Mouse (Mus musculus) intestine, postnatal 0 days (tissue): ENCODE results near the gene Sv2c. TPM values are rescaled to one million over a fixed set of nuclear protein-coding genes. Genes with fewer than 3 reads are reported as not detected.

ENCODE experiments used
- ATAC-seq: fragments of 200-750 bp; cut with Nextera tagmentation; 2 replicates; pipeline ENCODE4 v1.8.0; 2017; ENCODE audit warnings: mild to moderate bottlenecking, moderate TSS enrichment, moderate library complexity
- H3K27ac ChIP-seq: fragments of 300-500 bp; sonication (generic); 2 replicates; pipeline ENCODE4 v1.5.1; 2014; ENCODE audit warnings: mild to moderate bottlenecking, low read depth, low read length, moderate library complexity
- H3K27me3 ChIP-seq: fragments of 300-500 bp; sonication (generic); replicated peaks from 2 replicates; pipeline ENCODE4 v1.6.1; 2014; ENCODE audit warnings: low read length, mixed read lengths; ENCODE audit not compliant: control insufficient read depth, insufficient read depth
- H3K36me3 ChIP-seq: fragments of 300-500 bp; sonication (generic); 2 replicates; pipeline ENCODE4 v1.6.1; 2014; ENCODE audit warnings: mild to moderate bottlenecking, moderate library complexity; ENCODE audit not compliant: control insufficient read depth, insufficient read depth
- H3K4me1 ChIP-seq: fragments of 300-500 bp; sonication (generic); replicated peaks from 2 replicates; pipeline ENCODE4 v1.6.1; 2014; ENCODE audit warnings: antibody characterized with exemption, low read length, mixed read lengths; ENCODE audit not compliant: control insufficient read depth, insufficient read depth
- H3K4me2 ChIP-seq: fragments of 300-500 bp; sonication (generic); replicated peaks from 2 replicates; pipeline ENCODE4 v1.6.1; 2014; ENCODE audit warnings: low read depth, mild to moderate bottlenecking, moderate library complexity
- H3K4me3 ChIP-seq: fragments of 300-500 bp; sonication (generic); 2 replicates; pipeline ENCODE4 v1.5.1; 2014; ENCODE audit warnings: low read depth, low read length
- H3K9ac ChIP-seq: fragments of 300-500 bp; sonication (generic); 2 replicates; pipeline ENCODE4 v1.6.1; 2014; ENCODE audit warnings: mild to moderate bottlenecking, low read depth, low read length
- H3K9me3 ChIP-seq: fragments of 300-500 bp; sonication (generic); 2 replicates; pipeline ENCODE4 v1.6.1; 2016; ENCODE audit warnings: mixed run types; ENCODE audit not compliant: control insufficient read depth
- CTCF ChIP-seq: sonication (generic); IDR thresholded peaks from 2 replicates; pipeline ENCODE4 v1.5.1; 2016; ENCODE audit warnings: low read depth, mild to moderate bottlenecking, control low read depth, antibody characterized with exemption, moderate library complexity
- WGBS: fragments of 180-500 bp; shearing (Covaris S2); extraction: QIAGEN DNeasy Blood & Tissue Kit; methylation state at CpG from one replicate; pipeline ENCODE4 v1.1.7; 2014; 5-methylcytosine and 5-hydroxymethylcytosine counted together
- polyA plus RNA-seq: library from polyadenylated mRNA; unstranded; fragments of >200 nt; fragmentation: Nextera tagmentation; extraction: Ambion mirVana; gene quantifications from 2 replicates; pipeline ENCODE4 v1.2.1, GENCODE M21; 2015

Sv2c gene
- polyA plus RNA-seq, 1 experiment from 2014 or later: 1.3 TPM

- ATAC-seq: no peak
- Histone ChIP-seq H3K4me1 (no peaks in the 10 kb centered on the region), H3K36me3 (no peaks in the 10 kb centered on the region), H3K9me3 (no peaks in the 10 kb centered on the region), H3K27ac (no peak overlapping the region), H3K27me3 (peaks cover 27% of the 10 kb centered on the region), H3K4me3 (no peak overlapping the region), H3K4me2 (no peak overlapping the region), H3K9ac (no peak overlapping the region)
- WGBS: 69% methylated on average over 6 of the region's 6 CpGs
- no peak for TF ChIP-seq CTCF
These were observed 5.7 kb downstream of the Sv2c start for GRCm38 (mm10) chr13:96126669-96127068.

DNA sequence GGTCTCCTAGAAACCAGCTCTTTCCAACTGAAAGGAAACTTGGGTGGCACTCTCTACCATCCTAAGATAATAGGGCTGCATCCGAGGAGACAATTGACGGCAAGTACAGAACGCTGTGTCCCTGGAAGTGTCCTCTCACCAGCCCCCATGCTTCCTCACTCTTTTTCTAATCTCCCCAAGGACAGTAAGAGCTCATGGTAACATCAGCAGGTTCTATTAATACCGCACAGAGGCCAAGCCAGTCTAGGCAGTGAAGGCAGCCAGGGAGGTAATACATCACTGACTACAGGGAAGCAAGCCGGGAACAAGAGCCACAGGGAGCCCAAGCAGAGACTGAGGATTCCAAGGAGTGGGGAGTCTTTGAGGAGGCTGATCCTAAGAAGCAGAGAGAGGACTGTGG lies 7.4 kb downstream of the Sv2c start:
- ATAC-seq: no peak
- Histone ChIP-seq H3K4me3 (no peak overlapping the region), H3K4me2 (no peak overlapping the region), H3K4me1 (no peaks in the 10 kb centered on the region), H3K36me3 (no peaks in the 10 kb centered on the region), H3K27me3 (peaks cover 10% of the 10 kb centered on the region), H3K9me3 (no peaks in the 10 kb centered on the region), H3K27ac (no peak overlapping the region), H3K9ac (no peak overlapping the region)
- 68% methylated on average over 5 of the region's 5 CpGs for WGBS
- no peak for TF ChIP-seq CTCF

- TF ChIP-seq CTCF: no peak
- Histone ChIP-seq H3K4me3 (no peak overlapping the region), H3K27ac (no peak overlapping the region), H3K36me3 (no peaks in the 10 kb centered on the region), H3K27me3 (no peaks in the 10 kb centered on the region), H3K4me2 (no peak overlapping the region), H3K4me1 (no peaks in the 10 kb centered on the region), H3K9me3 (no peaks in the 10 kb centered on the region), H3K9ac (no peak overlapping the region)
- ATAC-seq: no peak
- 81% methylated on average over 2 of the region's 2 CpGs for WGBS
These were observed 19.7 kb downstream of the Sv2c start for GRCm38 (mm10) chr13:96112711-96113110.

DNA sequence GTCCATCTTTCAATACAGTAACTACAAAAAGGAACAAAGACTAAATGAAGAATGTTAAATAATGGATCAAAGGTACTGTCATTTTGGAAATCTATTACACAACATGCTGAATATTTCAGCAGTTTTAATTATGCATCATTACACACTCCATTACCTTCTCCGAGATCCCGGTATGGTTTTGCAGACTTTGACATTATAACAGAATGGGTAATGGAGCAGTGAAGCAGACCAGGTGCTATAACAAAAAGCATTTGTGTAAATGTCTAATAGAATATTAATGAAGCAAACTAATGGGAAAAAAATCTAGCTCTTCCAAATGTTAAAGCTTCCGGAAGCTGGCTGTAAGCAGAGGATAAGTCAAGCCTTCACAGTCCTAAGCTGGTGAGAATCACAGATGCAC lies 21.6 kb downstream of the Sv2c start:
- 89% methylated on average over 3 of the region's 3 CpGs for WGBS

DNA sequence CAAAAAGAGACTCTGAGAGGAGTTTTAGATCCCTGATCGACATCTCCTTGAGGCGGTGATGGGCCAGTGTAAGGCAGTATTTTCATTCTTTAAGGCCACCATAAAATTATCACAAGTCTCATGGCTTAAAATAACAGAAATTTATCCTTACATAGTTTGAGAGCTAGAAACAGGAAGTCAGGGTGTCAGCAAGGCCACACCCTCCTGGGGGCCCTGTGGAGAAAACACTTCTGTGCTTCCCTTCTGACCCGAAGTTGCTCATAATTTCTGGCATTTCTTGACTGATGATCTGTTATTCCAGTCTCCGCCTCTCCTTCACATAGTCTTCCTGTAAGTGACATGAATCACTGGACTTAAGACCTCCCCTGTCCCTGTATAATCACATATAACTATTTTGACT lies 26.0 kb downstream of the Sv2c start:
- Histone ChIP-seq H3K4me1 (no peaks in the 10 kb centered on the region), H3K4me2 (no peak overlapping the region), H3K36me3 (no peaks in the 10 kb centered on the region), H3K27ac (no peak overlapping the region), H3K27me3 (no peaks in the 10 kb centered on the region), H3K4me3 (no peak overlapping the region), H3K9ac (no peak overlapping the region), H3K9me3 (no peaks in the 10 kb centered on the region)
- WGBS: 66% methylated on average over 4 of the region's 4 CpGs
- no peak for ATAC-seq
- no peak for TF ChIP-seq CTCF

More for the DNA sequence above, 21.6 kb downstream of the Sv2c start:
- H3K27me3 ChIP-seq: no peaks in the 10 kb centered on the region
- TF ChIP-seq CTCF: no peak
- no peak overlapping the region for H3K4me3 ChIP-seq
- no peaks in the 10 kb centered on the region for H3K9me3 ChIP-seq
- no peak for ATAC-seq
- H3K36me3 ChIP-seq: no peaks in the 10 kb centered on the region
- H3K4me1 ChIP-seq: no peaks in the 10 kb centered on the region
- H3K9ac ChIP-seq: no peak overlapping the region
- H3K27ac ChIP-seq: no peak overlapping the region
- no peak overlapping the region for H3K4me2 ChIP-seq

- no peak overlapping the region for H3K4me2 ChIP-seq
- no peaks in the 10 kb centered on the region for H3K27me3 ChIP-seq
- H3K4me1 ChIP-seq: no peaks in the 10 kb centered on the region
- WGBS: 73% methylated on average over 4 of the region's 4 CpGs
- H3K4me3 ChIP-seq: no peak overlapping the region
- no peak overlapping the region for H3K9ac ChIP-seq
- no peaks in the 10 kb centered on the region for H3K36me3 ChIP-seq
- H3K9me3 ChIP-seq: no peaks in the 10 kb centered on the region
- TF ChIP-seq CTCF: no peak
- no peak overlapping the region for H3K27ac ChIP-seq
- ATAC-seq: no peak
These were observed 41.4 kb downstream of the Sv2c start for GRCm38 (mm10) chr13:96090929-96091328.
